Mouse (Mus musculus): Measurements from ENCODE around the gene Itgb3. TPM values are rescaled to one million over a fixed set of nuclear protein-coding genes. Genes with fewer than 3 reads are reported as not detected.
A peak's percentile ranks its signal among the peaks of the same experiment; 100 is the strongest.

Itgb3 gene
- polyA plus RNA-seq, 1 experiment: 25.0 TPM

GRCm38 (mm10) chr11:104647188-104647867 is 39.5 kb downstream of the Itgb3 start:
- no peak overlapping the region for H3K4me3 ChIP-seq
- no peak overlapping the region for H3K4me2 ChIP-seq (ENCODE audit: low read depth)
- H3K36me3 ChIP-seq (ENCODE audit: control insufficient read depth, insufficient read depth): peaks cover 13% of the 10 kb centered on the region
- no peaks in the 10 kb centered on the region for H3K27me3 ChIP-seq (ENCODE audit: control insufficient read depth, insufficient read depth, insufficient read length)
- H3K79me2 ChIP-seq (ENCODE audit: control insufficient read depth, insufficient read depth): no peaks in the 10 kb centered on the region
- TF ChIP-seq SRF (IDR thresholded peaks at IDR 0.05; ENCODE audit: control insufficient read depth, insufficient read length, low read depth) (no peak), MAX (IDR thresholded peaks at IDR 0.05; ENCODE audit: low read depth) (no peak), MYOG (IDR thresholded peaks at IDR 0.05; ENCODE audit: control insufficient read depth in 1 of 3, insufficient read depth in 1 of 3, insufficient read length in 2 of 3, low read depth in 2 of 3) (peak in 1 of 3 experiments; percentile 9), E2F4 (IDR thresholded peaks at IDR 0.05; ENCODE audit: insufficient read depth) (no peak), POLR2AphosphoS2 (IDR thresholded peaks at IDR 0.05; ENCODE audit: insufficient read length, low read depth) (no peak), TCF3 (IDR thresholded peaks at IDR 0.05; ENCODE audit: insufficient read length, low read depth) (no peak), TCF12 (IDR thresholded peaks at IDR 0.05; ENCODE audit: insufficient read depth, poor library complexity, severe bottlenecking) (no peak), CEBPB (IDR thresholded peaks at IDR 0.05; ENCODE audit: insufficient read depth, poor library complexity, severe bottlenecking) (no peak)
- no peak overlapping the region for H3ac ChIP-seq (ENCODE audit: control insufficient read depth, insufficient read length)

GRCm38 (mm10) chr11:104648571-104648970 is 40.8 kb downstream of the Itgb3 start:
- Histone ChIP-seq H3K79me2 (ENCODE audit: control insufficient read depth, insufficient read depth) (no peaks in the 10 kb centered on the region), H3K4me3 (no peak overlapping the region), H3K27me3 (ENCODE audit: control insufficient read depth, insufficient read depth, insufficient read length) (no peaks in the 10 kb centered on the region), H3K4me2 (ENCODE audit: low read depth) (no peak overlapping the region), H3ac (ENCODE audit: control insufficient read depth, insufficient read length) (no peak overlapping the region), H3K36me3 (ENCODE audit: control insufficient read depth, insufficient read depth) (peaks cover under 1% of the 10 kb centered on the region)
- TF ChIP-seq MYOG (IDR thresholded peaks at IDR 0.05; ENCODE audit: control insufficient read depth in 1 of 3, insufficient read depth in 1 of 3, insufficient read length in 2 of 3, low read depth in 2 of 3) (no peak), MAX (IDR thresholded peaks at IDR 0.05; ENCODE audit: low read depth) (no peak), SRF (IDR thresholded peaks at IDR 0.05; ENCODE audit: control insufficient read depth, insufficient read length, low read depth) (no peak), MYOD1 (IDR thresholded peaks at IDR 0.05; ENCODE audit: control insufficient read depth in 1 of 3, insufficient read length in 2 of 3, low read depth in 2 of 3) (no peak), POLR2A (IDR thresholded peaks at IDR 0.05; ENCODE audit: insufficient read length, low read depth) (no peak), USF1 (IDR thresholded peaks at IDR 0.05; ENCODE audit: low read depth) (no peak), CEBPB (IDR thresholded peaks at IDR 0.05; ENCODE audit: insufficient read depth, poor library complexity, severe bottlenecking) (no peak), POLR2AphosphoS2 (IDR thresholded peaks at IDR 0.05; ENCODE audit: insufficient read length, low read depth) (no peak), TCF3 (IDR thresholded peaks at IDR 0.05; ENCODE audit: insufficient read length, low read depth) (no peak), REST (IDR thresholded peaks at IDR 0.05; ENCODE audit: insufficient read depth, insufficient read length) (no peak), E2F4 (IDR thresholded peaks at IDR 0.05; ENCODE audit: insufficient read depth) (no peak), TCF12 (IDR thresholded peaks at IDR 0.05; ENCODE audit: insufficient read depth, poor library complexity, severe bottlenecking) (no peak)

GRCm38 (mm10) chr11:104660599-104660998 is 52.8 kb downstream of the Itgb3 start:
- no peak overlapping the region for H3ac ChIP-seq (ENCODE audit: control insufficient read depth, insufficient read length)
- no peaks in the 10 kb centered on the region for H3K79me2 ChIP-seq (ENCODE audit: control insufficient read depth, insufficient read depth)
- no peak overlapping the region for H3K4me3 ChIP-seq
- TF ChIP-seq CEBPB (IDR thresholded peaks at IDR 0.05; ENCODE audit: insufficient read depth, poor library complexity, severe bottlenecking) (no peak), E2F4 (IDR thresholded peaks at IDR 0.05; ENCODE audit: insufficient read depth) (no peak), MYOD1 (IDR thresholded peaks at IDR 0.05; ENCODE audit: control insufficient read depth in 1 of 3, insufficient read length in 2 of 3, low read depth in 2 of 3) (no peak), TCF3 (IDR thresholded peaks at IDR 0.05; ENCODE audit: insufficient read length, low read depth) (no peak)
- H3K27me3 ChIP-seq (ENCODE audit: control insufficient read depth, insufficient read depth, insufficient read length): no peaks in the 10 kb centered on the region
- H3K36me3 ChIP-seq (ENCODE audit: control insufficient read depth, insufficient read depth): peaks cover 12% of the 10 kb centered on the region
- no peak overlapping the region for H3K4me2 ChIP-seq (ENCODE audit: low read depth)

- Histone ChIP-seq H3ac (ENCODE audit: control insufficient read depth, insufficient read length) (no peak overlapping the region), H3K4me2 (ENCODE audit: low read depth) (no peak overlapping the region), H3K4me3 (no peak overlapping the region), H3K27me3 (ENCODE audit: control insufficient read depth, insufficient read depth, insufficient read length) (no peaks in the 10 kb centered on the region), H3K79me2 (ENCODE audit: control insufficient read depth, insufficient read depth) (no peaks in the 10 kb centered on the region), H3K36me3 (ENCODE audit: control insufficient read depth, insufficient read depth) (peaks cover 12% of the 10 kb centered on the region)
- TF ChIP-seq MYOG (IDR thresholded peaks at IDR 0.05; ENCODE audit: control insufficient read depth in 1 of 3, insufficient read depth in 1 of 3, insufficient read length in 2 of 3, low read depth in 2 of 3) (no peak), USF1 (IDR thresholded peaks at IDR 0.05; ENCODE audit: low read depth) (no peak), POLR2AphosphoS2 (IDR thresholded peaks at IDR 0.05; ENCODE audit: insufficient read length, low read depth) (no peak), POLR2A (IDR thresholded peaks at IDR 0.05; ENCODE audit: insufficient read length, low read depth) (no peak), TCF12 (IDR thresholded peaks at IDR 0.05; ENCODE audit: insufficient read depth, poor library complexity, severe bottlenecking) (no peak), CEBPB (IDR thresholded peaks at IDR 0.05; ENCODE audit: insufficient read depth, poor library complexity, severe bottlenecking) (no peak), E2F4 (IDR thresholded peaks at IDR 0.05; ENCODE audit: insufficient read depth) (no peak), SRF (IDR thresholded peaks at IDR 0.05; ENCODE audit: control insufficient read depth, insufficient read length, low read depth) (no peak), MAX (IDR thresholded peaks at IDR 0.05; ENCODE audit: low read depth) (no peak), MYOD1 (IDR thresholded peaks at IDR 0.05; ENCODE audit: control insufficient read depth in 1 of 3, insufficient read length in 2 of 3, low read depth in 2 of 3) (no peak), REST (IDR thresholded peaks at IDR 0.05; ENCODE audit: insufficient read depth, insufficient read length) (no peak)
These were observed 53.3 kb downstream of the Itgb3 start for GRCm38 (mm10) chr11:104661106-104661505.
